Mouse (Mus musculus) macrophage (primary cell): ENCODE results near the gene Abcc4. TPM values are rescaled to one million over a fixed set of nuclear protein-coding genes. Genes with fewer than 3 reads are reported as not detected.

Experiments used
- H3K27ac ChIP-seq: fragments of 350-480 bp; formaldehyde crosslinking; 2 replicates; pipeline ENCODE4 v1.9.0; 2021
- H3K36me3 ChIP-seq: fragments of 350-480 bp; formaldehyde crosslinking; 2 replicates; pipeline ENCODE4 v1.9.0; 2021; ENCODE audit errors: inconsistent target
- H3K4me3 ChIP-seq: fragments of 350-480 bp; formaldehyde crosslinking; 2 replicates; pipeline ENCODE4 v1.9.0; 2021; ENCODE audit errors: inconsistent target
- H3K79me2 ChIP-seq: fragments of 350-480 bp; formaldehyde crosslinking; 2 replicates; pipeline ENCODE4 v1.9.0; 2021; ENCODE audit errors: inconsistent target
- WGBS: methylation state at CpG from one replicate; pipeline ENCODE4 v1.1.7; 2026; ENCODE audit warnings: inconsistent platforms; ENCODE audit not compliant: missing documents; 5-methylcytosine and 5-hydroxymethylcytosine counted together
- polyA plus RNA-seq: library from polyadenylated mRNA; stranded (reverse); fragments of 250-400 nt; gene quantifications from 3 replicates; pipeline ENCODE4 v1.2.4, GENCODE M21; 2018; ENCODE audit warnings: inconsistent platforms
- total RNA-seq, 78 experiments: library from RNA; depleted of rRNA; stranded (reverse); fragments of 250-400 nt; gene quantifications; 1 replicate in 9 of 78; 2 replicates in 24 of 78; 3 replicates in 43 of 78; 4 replicates in 2 of 78; pipeline ENCODE4 v1.2.4; 2018; ENCODE audit warnings: inconsistent platforms in 56 of 78

Gene Abcc4
- total RNA-seq (2018; cell fraction: chromatin; rRNA removed): 10 to 100 TPM; 16.8 to 61.0 (median 35.9) TPM
- 10 to 100 TPM in 10 of 26 experiments, 1 to 10 TPM in 16; 4.1 to 12.0 (median 8.7) TPM for total RNA-seq (2018; cell fraction: cytosol; rRNA removed)
- total RNA-seq (2018; cell fraction: nucleus; rRNA removed): 10 to 100 TPM in 25 of 26 experiments, 1 to 10 TPM in 1; 9.8 to 28.7 (median 19.2) TPM
- 7.4 to 10.5 TPM (median 9.2 TPM) in 3 replicates for polyA plus RNA-seq

- H3K27ac ChIP-seq: no peak within 1 kb of the TSS
- under 1% methylated on average over 105 of the region's 106 CpGs for WGBS
- peaks cover 38% of the 10 kb centered on the region; the same call in 1 of the 2 replicates for H3K79me2 ChIP-seq
- peak within 1 kb of the TSS; percentile 26 for H3K4me3 ChIP-seq
- H3K36me3 ChIP-seq: no peaks in the 10 kb centered on the region
Observed at GRCm38 (mm10) chr14:118705808-118706731, at the start of gene Abcc4. Gene Abcc4, minus strand, starts transcription at chr14:118706219.

- Histone ChIP-seq H3K36me3 (no peaks in the 10 kb centered on the region), H3K27ac (no peak overlapping the region), H3K4me3 (no peak overlapping the region), H3K79me2 (no peaks in the 10 kb centered on the region)
- WGBS: 88% methylated on average over 8 of the region's 8 CpGs
Observed at GRCm38 (mm10) chr14:118751193-118751753, 45.3 kb upstream of the Abcc4 start.

- 53% methylated on average over 6 of the region's 6 CpGs for WGBS
- no peak overlapping the region for H3K4me3 ChIP-seq
- H3K27ac ChIP-seq: no peak overlapping the region
- no peaks in the 10 kb centered on the region for H3K36me3 ChIP-seq
- H3K79me2 ChIP-seq: no peaks in the 10 kb centered on the region
Observed at GRCm38 (mm10) chr14:118750505-118751192, 44.6 kb upstream of the Abcc4 start.

- no peaks in the 10 kb centered on the region for H3K36me3 ChIP-seq
- WGBS: 88% methylated on average over 4 of the region's 4 CpGs
- H3K79me2 ChIP-seq: no peaks in the 10 kb centered on the region
- no peak overlapping the region for H3K27ac ChIP-seq
- H3K4me3 ChIP-seq: no peak overlapping the region
Observed at GRCm38 (mm10) chr14:118749715-118750114, 43.7 kb upstream of the Abcc4 start.

- WGBS: 88% methylated on average over 2 of the region's 2 CpGs
- Histone ChIP-seq H3K27ac (no peak overlapping the region), H3K79me2 (no peaks in the 10 kb centered on the region), H3K36me3 (no peaks in the 10 kb centered on the region), H3K4me3 (no peak overlapping the region)
Observed at GRCm38 (mm10) chr14:118749068-118749467, 43.0 kb upstream of the Abcc4 start.

- Histone ChIP-seq H3K79me2 (no peaks in the 10 kb centered on the region), H3K4me3 (no peak overlapping the region), H3K27ac (no peak overlapping the region), H3K36me3 (no peaks in the 10 kb centered on the region)
- 79% methylated on average over 5 of the region's 5 CpGs for WGBS
Observed at GRCm38 (mm10) chr14:118742862-118743261, 36.8 kb upstream of the Abcc4 start.

- Histone ChIP-seq H3K27ac (no peak overlapping the region), H3K36me3 (no peaks in the 10 kb centered on the region), H3K79me2 (no peaks in the 10 kb centered on the region), H3K4me3 (no peak overlapping the region)
Observed at GRCm38 (mm10) chr14:118741780-118742179, 35.8 kb upstream of the Abcc4 start.

- H3K36me3 ChIP-seq: no peaks in the 10 kb centered on the region
- no peak overlapping the region for H3K27ac ChIP-seq
- H3K79me2 ChIP-seq: no peaks in the 10 kb centered on the region
- H3K4me3 ChIP-seq: no peak overlapping the region
- WGBS: 90% methylated on average over 12 of the region's 12 CpGs
Observed at GRCm38 (mm10) chr14:118737251-118737888, 31.4 kb upstream of the Abcc4 start.

GRCm38 (mm10) chr14:118735114-118735513 lies 29.1 kb upstream of the Abcc4 start:
- H3K79me2 ChIP-seq: no peaks in the 10 kb centered on the region
- WGBS: 83% methylated on average over 2 of the region's 2 CpGs
- H3K27ac ChIP-seq: no peak overlapping the region
- H3K4me3 ChIP-seq: no peak overlapping the region
- no peaks in the 10 kb centered on the region for H3K36me3 ChIP-seq

GRCm38 (mm10) chr14:118733146-118733545 lies 27.1 kb upstream of the Abcc4 start:
- no peaks in the 10 kb centered on the region for H3K36me3 ChIP-seq
- 86% methylated on average over 5 of the region's 5 CpGs for WGBS
- no peak overlapping the region for H3K4me3 ChIP-seq

GRCm38 (mm10) chr14:118730631-118731030 lies 24.6 kb upstream of the Abcc4 start:
- no peaks in the 10 kb centered on the region for H3K79me2 ChIP-seq
- no peak overlapping the region for H3K27ac ChIP-seq
- no peaks in the 10 kb centered on the region for H3K36me3 ChIP-seq
- WGBS: 77% methylated on average over 5 of the region's 5 CpGs
- H3K4me3 ChIP-seq: no peak overlapping the region

More at GRCm38 (mm10) chr14:118733146-118733545, 27.1 kb upstream of the Abcc4 start:
- H3K27ac ChIP-seq: no peak overlapping the region
- no peaks in the 10 kb centered on the region for H3K79me2 ChIP-seq

- Histone ChIP-seq H3K79me2 (no peaks in the 10 kb centered on the region), H3K4me3 (no peak overlapping the region), H3K27ac (no peak overlapping the region), H3K36me3 (no peaks in the 10 kb centered on the region)
- 90% methylated on average over 5 of the region's 5 CpGs for whole genome bisulfite sequencing
Observed at GRCm38 (mm10) chr14:118725467-118725866, 19.4 kb upstream of the Abcc4 start.

- WGBS: 70% methylated on average over 11 of the region's 11 CpGs
- H3K79me2 ChIP-seq: no peaks in the 10 kb centered on the region
- no peak overlapping the region for H3K4me3 ChIP-seq
- no peak overlapping the region for H3K27ac ChIP-seq
- H3K36me3 ChIP-seq: no peaks in the 10 kb centered on the region
Observed at GRCm38 (mm10) chr14:118723920-118724693, 18.1 kb upstream of the Abcc4 start.
